21 mouse cellular contexts compared by ENCODE assay signal in the genomic region with DNA sequence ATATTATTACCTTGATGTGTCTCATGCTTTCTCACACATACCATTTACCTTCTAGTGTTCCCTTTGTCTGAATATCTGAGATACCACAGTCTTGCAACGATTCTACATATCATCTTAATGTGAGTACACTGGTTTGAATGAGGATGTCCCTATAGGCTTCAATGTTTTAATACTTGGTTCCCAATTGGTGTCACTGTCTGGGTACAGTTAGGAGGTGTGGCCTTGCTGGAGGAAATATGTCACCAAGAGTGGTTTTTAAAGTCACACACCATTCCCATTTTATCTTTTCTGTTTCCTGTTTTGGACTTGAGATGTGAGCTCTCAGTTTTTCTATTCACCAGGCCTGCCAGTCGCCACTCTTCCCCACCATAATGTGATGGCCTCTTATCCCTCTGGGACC.
"Had no signal": no experiment of that assay in that cellular context is flagged by ENCODE, and none has a peak within 500 bp of the region (broad histone marks: within the 10 kb centered on the region; RNA-seq: fewer than 3 reads in every experiment).

No protein-coding gene starts in this region.

- H3K36me3 ChIP-seq: midbrain, embryonic 13.5 days; midbrain, embryonic 15.5 days; neural tube, embryonic 13.5 days; neural tube, embryonic 15.5 days had no signal

- DNase-seq: lung, adult 18-20 months; lung, embryonic 14.5 days; lung, postnatal 14 days; lung, postnatal 36 days; retina, postnatal 1 day; right cerebral cortex, adult 18-20 months; right cerebral cortex, postnatal 25 days; right cerebral cortex, postnatal 4 days; spleen, adult 18-20 months; thymus, adult 18-20 months; thymus, postnatal 14 days; thymus, postnatal 36 days had no signal

- H3K9ac ChIP-seq: liver, embryonic 14.5 days; lung, embryonic 14.5 days; midbrain, embryonic 13.5 days; midbrain, embryonic 15.5 days; neural tube, embryonic 13.5 days; neural tube, embryonic 15.5 days had no signal

- H3K9me3 ChIP-seq: megakaryocyte, embryonic 14.5 days; midbrain, embryonic 13.5 days; midbrain, embryonic 15.5 days; neural tube, embryonic 13.5 days; neural tube, embryonic 15.5 days had no signal

- H3K4me2 ChIP-seq: lung, embryonic 14.5 days; midbrain, embryonic 11.5 days; midbrain, embryonic 13.5 days; midbrain, embryonic 15.5 days; neural tube, embryonic 13.5 days; neural tube, embryonic 15.5 days had no signal

- H3K4me3 ChIP-seq: megakaryocyte, embryonic 14.5 days; midbrain, embryonic 13.5 days; midbrain, embryonic 15.5 days; myocyte; neural tube, embryonic 13.5 days; neural tube, embryonic 15.5 days had no signal

- ATAC-seq: midbrain, embryonic 13.5 days; midbrain, embryonic 15.5 days had no signal

- H3K27ac ChIP-seq: liver, embryonic 14.5 days; macrophage; midbrain, embryonic 13.5 days; midbrain, embryonic 15.5 days; neural tube, embryonic 13.5 days; neural tube, embryonic 15.5 days had no signal

- H3K4me1 ChIP-seq: midbrain, embryonic 13.5 days; midbrain, embryonic 15.5 days; neural tube, embryonic 13.5 days; neural tube, embryonic 15.5 days had no signal

- H3K27me3 ChIP-seq: megakaryocyte, embryonic 14.5 days; midbrain, embryonic 15.5 days had no signal
